Mouse (Mus musculus) brain, embryonic 14.5 days (tissue): ENCODE data around the gene Rgl3.

Source experiments
- CTCF ChIP-seq: fragments of 200-500 bp; IDR thresholded peaks from 2 replicates; pipeline ENCODE4 v1.5.1; 2012; ENCODE audit warnings: inconsistent platforms, mild to moderate bottlenecking, moderate library complexity, borderline replicate concordance; ENCODE audit not compliant: insufficient read depth, insufficient read length; ENCODE audit errors: extremely low read depth
- POLR2A ChIP-seq: fragments of 200-500 bp; IDR thresholded peaks from 2 replicates; pipeline ENCODE4 v1.6.1; 2012; ENCODE audit warnings: mild to moderate bottlenecking, inconsistent platforms, borderline replicate concordance; ENCODE audit not compliant: poor library complexity, insufficient read depth, insufficient read length, severe bottlenecking; ENCODE audit errors: extremely low read depth

GRCm38 (mm10) chr9:21959244-21959643, 30.0 kb downstream of the Rgl3 start:
- TF ChIP-seq CTCF (no peak), POLR2A (no peak)
